Mouse (Mus musculus) cerebellum, adult 2 months (tissue): Measurements from ENCODE around the gene Cacna2d2.

Experiments used
- CTCF ChIP-seq: fragments of 200-500 bp; IDR thresholded peaks from 2 replicates; pipeline ENCODE4 v1.5.1; 2011; ENCODE audit warnings: low read depth, mild to moderate bottlenecking, control low read depth, low read length, moderate library complexity, borderline replicate concordance; ENCODE audit not compliant: insufficient read depth
- POLR2A ChIP-seq: fragments of 200-500 bp; IDR thresholded peaks from 2 replicates; pipeline ENCODE4 v1.6.1; 2011; ENCODE audit warnings: low read length, control low read depth, borderline replicate concordance; ENCODE audit not compliant: insufficient read depth

GRCm38 (mm10) chr9:107456667-107457066 is 57.3 kb downstream of the Cacna2d2 start:
- TF ChIP-seq CTCF (no peak), POLR2A (no peak)
